Mouse (Mus musculus) kidney, postnatal 0 days (tissue): Measurements from ENCODE around the gene Mta1. TPM values are rescaled to one million over a fixed set of nuclear protein-coding genes. Genes with fewer than 3 reads are reported as not detected.
A peak's percentile ranks its signal among the peaks of the same experiment; 100 is the strongest.

ENCODE experiments used
- ATAC-seq: fragments of 200-750 bp; cut with Nextera tagmentation; replicated peaks from 2 replicates; pipeline ENCODE4 v1.8.0; 2017; ENCODE audit warnings: low read depth, moderate number of reproducible peaks, moderate TSS enrichment, moderate library complexity; ENCODE audit not compliant: low FRiP score
- DNase-seq: peaks from one replicate; pipeline ENCODE4 v3.0.0-alpha.2; 2016; ENCODE audit warnings: low spot score
- H3K27ac ChIP-seq: fragments of 300-500 bp; sonication (generic); 2 replicates; pipeline ENCODE4 v1.5.1; 2014; ENCODE audit warnings: mild to moderate bottlenecking
- H3K27me3 ChIP-seq: fragments of 300-500 bp; sonication (generic); 2 replicates; pipeline ENCODE4 v1.6.1; 2014; ENCODE audit warnings: low read length, mixed read lengths; ENCODE audit not compliant: insufficient read depth
- H3K36me3 ChIP-seq: fragments of 300-500 bp; sonication (generic); 2 replicates; pipeline ENCODE4 v1.6.1; 2014; ENCODE audit warnings: low read length, mixed read lengths; ENCODE audit not compliant: insufficient read depth
- H3K4me1 ChIP-seq: fragments of 300-500 bp; sonication (generic); replicated peaks from 2 replicates; pipeline ENCODE4 v1.6.1; 2014; ENCODE audit warnings: antibody characterized with exemption, low read length, mixed read lengths; ENCODE audit not compliant: insufficient read depth
- H3K4me2 ChIP-seq: fragments of 300-500 bp; sonication (generic); 2 replicates; pipeline ENCODE4 v1.6.1; 2014; ENCODE audit warnings: mild to moderate bottlenecking, low read length, moderate library complexity, mixed read lengths
- H3K4me3 ChIP-seq: fragments of 300-500 bp; sonication (generic); replicated peaks from 2 replicates; pipeline ENCODE4 v1.5.1; 2014; ENCODE audit warnings: low read depth, low read length
- H3K9ac ChIP-seq: fragments of 300-500 bp; sonication (generic); 2 replicates; pipeline ENCODE4 v1.6.1; 2014; ENCODE audit warnings: low read depth, low read length
- H3K9me3 ChIP-seq: fragments of 300-500 bp; sonication (generic); replicated peaks from 2 replicates; pipeline ENCODE4 v1.6.1; 2016; ENCODE audit warnings: low read length, inconsistent platforms, mixed read lengths
- CTCF ChIP-seq: IDR thresholded peaks from 2 replicates; pipeline ENCODE4 v1.5.1; 2016; ENCODE audit warnings: antibody characterized with exemption, low read depth, mild to moderate bottlenecking, moderate library complexity
- WGBS: fragments of 180-500 bp; shearing (Covaris S2); extraction: QIAGEN DNeasy Blood & Tissue Kit; methylation state at CpG from one replicate; pipeline ENCODE4 v1.1.7; 2014; 5-methylcytosine and 5-hydroxymethylcytosine counted together
- polyA plus RNA-seq: library from polyadenylated mRNA; unstranded; fragments of >200 nt; fragmentation: Nextera tagmentation; extraction: Ambion mirVana; gene quantifications from 2 replicates; pipeline ENCODE4 v1.2.1, GENCODE M21; 2015

Mta1 gene
- polyA plus RNA-seq, 1 experiment from 2014 or later = 11.5 TPM

DNA sequence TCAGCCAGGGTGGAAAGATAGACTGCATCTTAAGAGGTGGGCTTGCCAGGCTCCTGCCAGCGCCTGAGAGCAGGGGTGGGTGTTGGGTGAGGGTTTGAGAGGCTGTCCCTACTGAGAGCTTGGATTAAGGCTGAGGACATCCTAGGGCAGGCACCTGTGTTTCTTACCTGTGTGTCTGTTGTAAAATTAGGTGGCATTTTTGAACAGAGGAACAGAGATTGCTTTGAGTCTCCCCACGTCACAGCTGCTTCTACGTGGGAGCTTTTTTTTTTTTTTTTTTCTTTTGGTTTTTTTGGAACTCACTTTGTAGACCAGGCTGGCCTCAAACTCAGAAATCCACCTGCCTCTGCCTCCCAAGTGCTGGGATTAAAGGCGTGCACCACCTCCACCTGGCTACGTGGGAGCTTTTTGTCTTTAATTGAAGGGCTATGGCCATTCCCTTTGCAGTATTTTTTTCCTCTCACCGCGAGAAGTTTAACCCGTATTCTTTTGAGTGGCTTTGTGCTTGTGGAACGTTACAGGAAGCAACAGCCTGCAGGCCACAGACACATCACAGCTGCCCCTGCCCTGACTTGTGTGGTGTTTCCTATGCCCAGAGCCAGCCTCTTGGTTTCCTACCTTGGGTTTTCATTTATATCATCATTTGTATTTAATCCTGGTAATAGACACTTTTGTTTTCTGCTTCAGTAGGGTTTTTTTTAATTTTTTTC is 3.3 kb downstream of the Mta1 start:
- DNase-seq (no peak), ATAC-seq (no peak)
- WGBS = 72% methylated on average over 9 of the region's 9 CpGs
- no peak for TF ChIP-seq CTCF
- Histone ChIP-seq H3K4me2 (no peak overlapping the region), H3K36me3 (no peaks in the 10 kb centered on the region), H3K9me3 (no peaks in the 10 kb centered on the region), H3K27ac (no peak overlapping the region), H3K9ac (no peak overlapping the region), H3K4me3 (no peak overlapping the region), H3K27me3 (no peaks in the 10 kb centered on the region), H3K4me1 (peaks cover 22% of the 10 kb centered on the region)

DNA sequence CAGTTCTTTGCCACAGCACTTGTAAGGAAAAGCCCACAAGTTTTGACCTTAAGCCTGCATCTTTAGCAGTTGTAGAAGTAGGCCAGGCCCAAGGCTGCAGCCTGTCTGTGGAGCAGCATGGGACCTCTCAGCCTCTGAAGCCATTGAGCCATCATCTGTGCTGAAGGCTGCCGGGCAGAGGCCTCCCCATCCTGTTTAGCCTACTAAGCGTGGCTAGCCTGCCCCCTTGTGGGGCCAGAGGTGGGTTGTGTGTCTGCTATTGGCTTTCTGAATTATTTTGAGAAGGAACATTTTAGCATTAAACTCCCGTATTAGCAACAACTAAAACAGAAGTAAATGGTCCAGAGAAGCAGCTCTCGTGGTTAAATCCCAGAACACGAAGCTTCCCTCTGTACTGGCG is 4.4 kb downstream of the Mta1 start:
- TF ChIP-seq CTCF = peak; percentile 75
- H3K27me3 ChIP-seq = no peaks in the 10 kb centered on the region
- peak; percentile 68 for DNase-seq
- H3K4me2 ChIP-seq = no peak overlapping the region
- no peak overlapping the region for H3K4me3 ChIP-seq
- WGBS = 54% methylated on average over 6 of the region's 6 CpGs
- peaks cover 19% of the 10 kb centered on the region for H3K4me1 ChIP-seq
- no peak overlapping the region for H3K27ac ChIP-seq
- no peaks in the 10 kb centered on the region for H3K36me3 ChIP-seq
- H3K9ac ChIP-seq = no peak overlapping the region
- ATAC-seq = no peak
- no peaks in the 10 kb centered on the region for H3K9me3 ChIP-seq

DNA sequence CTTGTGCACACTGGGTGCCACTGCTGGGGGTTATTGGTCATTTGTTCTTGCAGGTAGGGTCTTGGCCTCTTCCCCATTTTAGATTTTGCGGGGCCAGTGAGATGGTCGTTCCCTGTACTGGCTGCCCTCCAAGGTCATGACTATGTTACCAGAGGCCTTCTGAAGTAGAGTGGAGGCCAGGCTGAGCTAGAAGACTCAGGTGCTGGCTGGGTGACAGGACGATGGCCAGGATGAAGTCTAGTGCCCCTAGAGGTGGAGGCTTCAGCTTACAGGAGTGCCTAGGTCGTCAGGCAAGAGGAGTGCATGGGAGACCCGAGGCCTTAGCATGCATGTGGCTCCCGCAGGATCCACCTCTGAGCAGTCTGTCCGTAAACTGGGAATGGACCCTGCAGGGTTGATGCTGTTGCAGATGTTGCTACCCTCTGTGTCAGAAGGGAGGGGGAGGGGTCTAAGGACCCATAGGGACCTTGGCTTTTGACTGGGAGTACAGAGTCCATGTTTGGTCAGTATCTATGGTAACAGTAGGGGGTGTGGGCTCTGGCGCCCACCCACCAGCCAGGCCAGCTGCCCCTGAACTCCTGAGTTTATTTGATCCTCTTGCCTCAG is 5.9 kb downstream of the Mta1 start:
- peak; percentile 54 for TF ChIP-seq CTCF
- ATAC-seq (peak; percentile 19; the same call in 1 of the 2 replicates), DNase-seq (peak; percentile 36)
- no peaks in the 10 kb centered on the region for H3K36me3 ChIP-seq
- no peak overlapping the region for H3K4me2 ChIP-seq
- no peak overlapping the region for H3K9ac ChIP-seq
- no peaks in the 10 kb centered on the region for H3K27me3 ChIP-seq
- no peak overlapping the region for H3K4me3 ChIP-seq
- no peaks in the 10 kb centered on the region for H3K9me3 ChIP-seq
- 76% methylated on average over 8 of the region's 8 CpGs for WGBS
- H3K27ac ChIP-seq = no peak overlapping the region
- H3K4me1 ChIP-seq = peaks cover 14% of the 10 kb centered on the region

DNA sequence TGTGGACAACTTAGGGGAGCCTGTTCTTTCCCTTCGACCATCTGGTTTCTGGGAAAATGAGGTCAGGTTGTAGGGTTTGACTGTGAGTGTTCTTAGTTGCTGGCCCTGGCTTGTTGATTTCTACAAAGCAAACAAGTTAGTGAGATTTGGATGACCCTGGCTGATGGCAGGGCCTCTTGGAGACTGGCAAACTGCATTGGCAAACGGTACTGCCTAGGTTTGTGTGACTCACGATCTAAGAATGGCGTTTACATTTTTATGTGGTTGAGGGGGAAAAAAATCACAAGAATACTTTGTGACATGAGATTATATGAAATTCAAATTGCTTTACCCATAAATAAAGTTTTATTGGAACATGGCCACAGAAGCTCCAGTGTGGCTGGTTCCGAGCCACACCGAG is 8.3 kb downstream of the Mta1 start:
- Histone ChIP-seq H3K36me3 (no peaks in the 10 kb centered on the region), H3K27me3 (no peaks in the 10 kb centered on the region), H3K9ac (no peak overlapping the region), H3K9me3 (no peaks in the 10 kb centered on the region), H3K4me1 (no peaks in the 10 kb centered on the region; the same call in 1 of the 2 replicates), H3K4me2 (no peak overlapping the region), H3K27ac (no peak overlapping the region), H3K4me3 (no peak overlapping the region)
- 78% methylated on average over 6 of the region's 6 CpGs for WGBS
- ATAC-seq = no peak
- DNase-seq = no peak
- TF ChIP-seq CTCF = no peak

- H3K27ac ChIP-seq = no peak overlapping the region
- no peaks in the 10 kb centered on the region; the same call in 1 of the 2 replicates for H3K4me1 ChIP-seq
- H3K4me3 ChIP-seq = no peak overlapping the region
- 76% methylated on average over 4 of the region's 4 CpGs for WGBS
- H3K9ac ChIP-seq = no peak overlapping the region
- no peaks in the 10 kb centered on the region for H3K9me3 ChIP-seq
- TF ChIP-seq CTCF = no peak
- H3K4me2 ChIP-seq = no peak overlapping the region
- ATAC-seq (no peak), DNase-seq (no peak)
- no peaks in the 10 kb centered on the region for H3K36me3 ChIP-seq
- no peaks in the 10 kb centered on the region for H3K27me3 ChIP-seq
These were observed 9.5 kb downstream of the Mta1 start for GRCm38 (mm10) chr12:113107431-113108124.

GRCm38 (mm10) chr12:113108528-113109283 is 10.6 kb downstream of the Mta1 start:
- no peak overlapping the region for H3K4me3 ChIP-seq
- H3K27ac ChIP-seq = no peak overlapping the region
- H3K4me1 ChIP-seq = no peaks in the 10 kb centered on the region; the same call in 1 of the 2 replicates
- no peak for ATAC-seq
- peaks cover 5% of the 10 kb centered on the region; the same call in 1 of the 2 replicates for H3K36me3 ChIP-seq
- no peak for TF ChIP-seq CTCF
- 80% methylated on average over 17 of the region's 17 CpGs for WGBS
- no peaks in the 10 kb centered on the region for H3K27me3 ChIP-seq
- H3K4me2 ChIP-seq = no peak overlapping the region
- no peak overlapping the region for H3K9ac ChIP-seq
- no peak for DNase-seq
- no peaks in the 10 kb centered on the region for H3K9me3 ChIP-seq
